ENCODE assay signal across 25 mouse cellular contexts in genomic region chr4:55144995-55145394, GRCm38 (mm10).
A peak's percentile ranks its signal among the peaks of the same experiment; 100 is the strongest.
DNase-seq lines count a peak whose midpoint lies in the region; ATAC-seq and TF ChIP-seq lines count a peak whose summit lies in the region.
"Had no signal": no experiment of that assay in that cellular context is flagged by ENCODE, and none has a peak within 500 bp of the region (broad histone marks: within the 10 kb centered on the region; RNA-seq: fewer than 3 reads in every experiment).

No protein-coding gene starts in this region.

- H3K27me3 ChIP-seq in hindbrain, embryonic 12.5 days: no peaks in the 10 kb centered on the region
- no peaks in the 10 kb centered on the region for H3K27me3 ChIP-seq in hindbrain, postnatal 0 days (ENCODE audit: insufficient read depth, low read length)
- H3K27me3 ChIP-seq in midbrain, embryonic 14.5 days (ENCODE audit: control insufficient read depth, insufficient read depth, low read length): no peaks in the 10 kb centered on the region
- no peaks in the 10 kb centered on the region for H3K27me3 ChIP-seq in midbrain, embryonic 10.5 days (ENCODE audit: low read depth, poor library complexity, severe bottlenecking)
- H3K27me3 ChIP-seq: forebrain, embryonic 13.5 days; heart, embryonic 12.5 days; heart, embryonic 15.5 days had no signal

- no peak overlapping the region for H3K9ac ChIP-seq in hindbrain, embryonic 12.5 days
- H3K9ac ChIP-seq in hindbrain, postnatal 0 days (replicated peaks; ENCODE audit: low read length): no peak overlapping the region
- no peak overlapping the region for H3K9ac ChIP-seq in midbrain, embryonic 14.5 days (replicated peaks; ENCODE audit: low read length)
- H3K9ac ChIP-seq: forebrain, embryonic 13.5 days; heart, embryonic 12.5 days; heart, embryonic 15.5 days had no signal

- 53% methylated on average over 1 of the region's 1 CpGs for WGBS in hindbrain, embryonic 12.5 days
- 45% methylated on average over 1 of the region's 1 CpGs for whole genome bisulfite sequencing in hindbrain, postnatal 0 days
- WGBS in midbrain, embryonic 14.5 days: 42% methylated on average over 1 of the region's 1 CpGs
- WGBS in midbrain, embryonic 10.5 days: 40% methylated on average over 1 of the region's 1 CpGs

- intact Hi-C loops in heart, postnatal 10 days (cut with DNase I): no loop called here

- H3K36me3 ChIP-seq in hindbrain, embryonic 12.5 days: no peaks in the 10 kb centered on the region
- no peaks in the 10 kb centered on the region for H3K36me3 ChIP-seq in hindbrain, postnatal 0 days (ENCODE audit: insufficient read depth, low read length)
- H3K36me3 ChIP-seq in midbrain, embryonic 14.5 days (ENCODE audit: control insufficient read depth, insufficient read depth, low read length): no peaks in the 10 kb centered on the region
- H3K36me3 ChIP-seq in midbrain, embryonic 10.5 days: no peaks in the 10 kb centered on the region
- H3K36me3 ChIP-seq: forebrain, embryonic 10.5 days; heart, embryonic 12.5 days; heart, embryonic 15.5 days had no signal

- H3K9me3 ChIP-seq in hindbrain, embryonic 12.5 days (replicated peaks): no peaks in the 10 kb centered on the region
- no peaks in the 10 kb centered on the region for H3K9me3 ChIP-seq in hindbrain, postnatal 0 days (ENCODE audit: low read length)
- H3K9me3 ChIP-seq in midbrain, embryonic 14.5 days (ENCODE audit: control insufficient read depth, low read length): no peaks in the 10 kb centered on the region
- no peaks in the 10 kb centered on the region for H3K9me3 ChIP-seq in midbrain, embryonic 10.5 days (replicated peaks)
- H3K9me3 ChIP-seq: forebrain, embryonic 10.5 days; forebrain, embryonic 13.5 days; heart, embryonic 12.5 days; heart, embryonic 15.5 days had no signal

- no peak overlapping the region for H3K27ac ChIP-seq in hindbrain, embryonic 12.5 days
- no peak overlapping the region for H3K27ac ChIP-seq in hindbrain, postnatal 0 days
- no peak overlapping the region for H3K27ac ChIP-seq in midbrain, embryonic 14.5 days (replicated peaks; ENCODE audit: low read depth, low read length)
- no peak overlapping the region; the same call in 1 of the 2 replicates for H3K27ac ChIP-seq in midbrain, embryonic 10.5 days (replicated peaks)
- H3K27ac ChIP-seq: forebrain, embryonic 10.5 days; forebrain, embryonic 13.5 days; heart, embryonic 15.5 days had no signal

- no peak overlapping the region for H3K4me2 ChIP-seq in hindbrain, embryonic 12.5 days (replicated peaks)
- no peak overlapping the region for H3K4me2 ChIP-seq in hindbrain, postnatal 0 days (ENCODE audit: low read depth, low read length)
- H3K4me2 ChIP-seq in midbrain, embryonic 14.5 days (ENCODE audit: low read length): no peak overlapping the region
- H3K4me2 ChIP-seq: forebrain, embryonic 13.5 days; heart, embryonic 12.5 days; heart, embryonic 15.5 days had no signal

- peak; percentile 67 for DNase-seq in heart, adult 11 months
- no peak for DNase-seq in heart, postnatal 10 days
- no peak for DNase-seq in hindbrain, postnatal 0 days (ENCODE audit: low spot score)
- DNase-seq in midbrain, embryonic 14.5 days: peak; percentile 21
- DNase-seq in midbrain, embryonic 10.5 days (ENCODE audit: low spot score): no peak
- DNase-seq: adrenal gland, adult 2 months; adrenal gland, postnatal 14 days; cerebellum, adult 11-12 months; cerebellum, adult 8-10 months; cerebellum, postnatal 36 days; gastrocnemius, postnatal 14 days; heart, adult 18-20 months; heart, postnatal 14 days; heart, postnatal 4 days; kidney, adult 18-20 months had no signal

- no peak overlapping the region for H3K4me3 ChIP-seq in hindbrain, embryonic 12.5 days
- no peak overlapping the region for H3K4me3 ChIP-seq in hindbrain, postnatal 0 days (ENCODE audit: low read length)
- H3K4me3 ChIP-seq in midbrain, embryonic 14.5 days (replicated peaks; ENCODE audit: low read depth, low read length): no peak overlapping the region
- no peak overlapping the region for H3K4me3 ChIP-seq in midbrain, embryonic 10.5 days
- H3K4me3 ChIP-seq: forebrain, embryonic 10.5 days; forebrain, embryonic 13.5 days; heart, embryonic 12.5 days; heart, embryonic 15.5 days had no signal

- peaks cover 14% of the 10 kb centered on the region for H3K4me1 ChIP-seq in hindbrain, embryonic 12.5 days
- H3K4me1 ChIP-seq in hindbrain, postnatal 0 days (ENCODE audit: insufficient read depth, low read length): 0 out of 2 replicates have a peak, but pooled peaks cover 6% of the 10 kb centered on the region
- no peaks in the 10 kb centered on the region; the same call in 1 of the 2 replicates for H3K4me1 ChIP-seq in midbrain, embryonic 14.5 days (ENCODE audit: control insufficient read depth, insufficient read depth, low read length)
- peaks cover 36% of the 10 kb centered on the region for H3K4me1 ChIP-seq in midbrain, embryonic 10.5 days

- no peak for TF ChIP-seq CTCF in hindbrain, postnatal 0 days (IDR thresholded peaks at IDR 0.05; ENCODE audit: low read depth)

- ATAC-seq in hindbrain, embryonic 12.5 days (ENCODE audit: low FRiP score): peak; percentile 38; the same call in 1 of the 2 replicates
- no peak for ATAC-seq in hindbrain, postnatal 0 days
- no peak for ATAC-seq in midbrain, embryonic 14.5 days (ENCODE audit: low FRiP score, low TSS enrichment)
- ATAC-seq: CD4-positive, CD25-positive, alpha-beta regulatory T cell, adult 4 months; forebrain, embryonic 13.5 days; forebrain, embryonic 16.5 days; hindbrain, embryonic 16.5 days; inflammation-experienced regulatory T-cells, adult 6 months; intestine, embryonic 16.5 days had no signal

Comparison
In these comparisons a context has a peak if more than half of its experiments do, and no peak if none do; other contexts are left out.
1. DNase-seq: peak in heart, adult 11 months (single experiment) and midbrain, embryonic 14.5 days (single experiment); none in heart, postnatal 10 days (0 of 2), hindbrain, postnatal 0 days (single experiment) and midbrain, embryonic 10.5 days (single experiment).